Mouse (Mus musculus) kidney, embryonic 14.5 days (tissue): ENCODE measurements around the gene Prkch. TPM values are rescaled to one million over a fixed set of nuclear protein-coding genes. Genes with fewer than 3 reads are reported as not detected.
A peak's percentile ranks its signal among the peaks of the same experiment; 100 is the strongest.

Source experiments
- ATAC-seq: fragments of 200-750 bp; cut with Nextera tagmentation; 2 replicates; pipeline ENCODE4 v1.8.0; 2017; ENCODE audit warnings: moderate number of reproducible peaks, mild to moderate bottlenecking, moderate TSS enrichment, moderate library complexity; ENCODE audit not compliant: low FRiP score, low TSS enrichment
- H3K27ac ChIP-seq: fragments of 300-500 bp; sonication (generic); 2 replicates; pipeline ENCODE4 v1.5.1; 2014; ENCODE audit warnings: low read depth, mild to moderate bottlenecking, low read length, moderate library complexity, mixed read lengths
- H3K27me3 ChIP-seq: fragments of 300-500 bp; sonication (generic); 2 replicates; pipeline ENCODE4 v1.6.1; 2014; ENCODE audit warnings: mild to moderate bottlenecking, low read length; ENCODE audit not compliant: control insufficient read depth, insufficient read depth
- H3K36me3 ChIP-seq: fragments of 300-500 bp; sonication (generic); 2 replicates; pipeline ENCODE4 v1.6.1; 2014; ENCODE audit warnings: low read length, mixed read lengths; ENCODE audit not compliant: control insufficient read depth, insufficient read depth
- H3K4me1 ChIP-seq: fragments of 300-500 bp; sonication (generic); 2 replicates; pipeline ENCODE4 v1.6.1; 2014; ENCODE audit warnings: low read length, mixed read lengths; ENCODE audit not compliant: control insufficient read depth, insufficient read depth
- H3K4me2 ChIP-seq: fragments of 300-500 bp; sonication (generic); replicated peaks from 2 replicates; pipeline ENCODE4 v1.6.1; 2014; ENCODE audit warnings: low read depth, mild to moderate bottlenecking, low read length
- H3K4me3 ChIP-seq: fragments of 300-500 bp; sonication (generic); 2 replicates; pipeline ENCODE4 v1.5.1; 2014; ENCODE audit warnings: mild to moderate bottlenecking, low read length
- H3K9ac ChIP-seq: fragments of 300-500 bp; sonication (generic); 2 replicates; pipeline ENCODE4 v1.6.1; 2014; ENCODE audit warnings: low read depth, mild to moderate bottlenecking, low read length, moderate library complexity
- H3K9me3 ChIP-seq: fragments of 300-500 bp; sonication (generic); 2 replicates; pipeline ENCODE4 v1.6.1; 2016; ENCODE audit warnings: low read length; ENCODE audit not compliant: control insufficient read depth
- WGBS: fragments of 180-500 bp; shearing (Covaris S2); extraction: QIAGEN DNeasy Blood & Tissue Kit; methylation state at CpG from one replicate; pipeline ENCODE4 v1.1.7; 2014; 5-methylcytosine and 5-hydroxymethylcytosine counted together
- polyA plus RNA-seq: library from polyadenylated mRNA; unstranded; fragments of >200 nt; fragmentation: Nextera tagmentation; extraction: Ambion mirVana; gene quantifications from 2 replicates; pipeline ENCODE4 v1.2.1, GENCODE M21; 2014

Prkch gene
- polyA plus RNA-seq, 1 experiment from 2014 or later, result 13.2 TPM

- Histone ChIP-seq H3K27me3 (no peaks in the 10 kb centered on the region), H3K36me3 (no peaks in the 10 kb centered on the region), H3K4me3 (no peak overlapping the region), H3K9ac (no peak overlapping the region), H3K9me3 (no peaks in the 10 kb centered on the region), H3K4me1 (no peaks in the 10 kb centered on the region), H3K4me2 (no peak overlapping the region), H3K27ac (no peak overlapping the region)
- ATAC-seq, result no peak
- WGBS, result 60% methylated on average over 6 of the region's 6 CpGs
Measured at GRCm38 (mm10) chr12:73700544-73701069, 116.0 kb downstream of the Prkch start.

- Histone ChIP-seq H3K4me1 (no peaks in the 10 kb centered on the region), H3K36me3 (no peaks in the 10 kb centered on the region), H3K4me2 (no peak overlapping the region), H3K9me3 (no peaks in the 10 kb centered on the region), H3K27ac (no peak overlapping the region), H3K4me3 (no peak overlapping the region), H3K27me3 (no peaks in the 10 kb centered on the region), H3K9ac (no peak overlapping the region)
- WGBS, result 90% methylated on average over 3 of the region's 3 CpGs
- no peak for ATAC-seq
Measured at GRCm38 (mm10) chr12:73701999-73702398, 117.4 kb downstream of the Prkch start.

- H3K4me3 ChIP-seq, result no peak overlapping the region
- WGBS, result 82% methylated on average over 3 of the region's 3 CpGs
- peaks cover 5% of the 10 kb centered on the region; the same call in 1 of the 2 replicates for H3K4me1 ChIP-seq
- H3K4me2 ChIP-seq, result no peak overlapping the region
- no peak overlapping the region for H3K27ac ChIP-seq
- no peaks in the 10 kb centered on the region for H3K27me3 ChIP-seq
- no peak for ATAC-seq
- H3K9ac ChIP-seq, result no peak overlapping the region
- no peaks in the 10 kb centered on the region for H3K9me3 ChIP-seq
- no peaks in the 10 kb centered on the region for H3K36me3 ChIP-seq
Measured at GRCm38 (mm10) chr12:73704382-73704781, 119.8 kb downstream of the Prkch start.

- no peaks in the 10 kb centered on the region for H3K27me3 ChIP-seq
- no peaks in the 10 kb centered on the region for H3K36me3 ChIP-seq
- H3K9me3 ChIP-seq, result no peaks in the 10 kb centered on the region
- WGBS, result 36% methylated on average over 7 of the region's 7 CpGs
- H3K4me1 ChIP-seq, result peaks cover 5% of the 10 kb centered on the region; the same call in 1 of the 2 replicates
- ATAC-seq, result no peak
- H3K4me3 ChIP-seq, result no peak overlapping the region
- no peak overlapping the region for H3K27ac ChIP-seq
- H3K4me2 ChIP-seq, result no peak overlapping the region
- no peak overlapping the region for H3K9ac ChIP-seq
Measured at GRCm38 (mm10) chr12:73705097-73705690, 120.6 kb downstream of the Prkch start.

- Histone ChIP-seq H3K9ac (no peak overlapping the region), H3K4me1 (peaks cover 8% of the 10 kb centered on the region), H3K9me3 (no peaks in the 10 kb centered on the region), H3K4me3 (no peak overlapping the region), H3K36me3 (no peaks in the 10 kb centered on the region), H3K27me3 (no peaks in the 10 kb centered on the region), H3K27ac (peak overlapping the region; percentile 39; the same call in 1 of the 2 replicates), H3K4me2 (no peak overlapping the region)
- peak; percentile 58; the same call in 1 of the 2 replicates for ATAC-seq
- 2% methylated on average over 5 of the region's 5 CpGs for WGBS
Measured at GRCm38 (mm10) chr12:73708498-73708897, 123.9 kb downstream of the Prkch start.

- H3K4me3 ChIP-seq, result no peak overlapping the region
- peaks cover 8% of the 10 kb centered on the region for H3K4me1 ChIP-seq
- no peaks in the 10 kb centered on the region for H3K27me3 ChIP-seq
- H3K4me2 ChIP-seq, result no peak overlapping the region
- ATAC-seq, result peak; percentile 93
- H3K36me3 ChIP-seq, result no peaks in the 10 kb centered on the region
- H3K9me3 ChIP-seq, result no peaks in the 10 kb centered on the region
- 10% methylated on average over 8 of the region's 8 CpGs for WGBS
- no peak overlapping the region for H3K9ac ChIP-seq
- H3K27ac ChIP-seq, result peak overlapping the region; percentile 39; the same call in 1 of the 2 replicates
Measured at GRCm38 (mm10) chr12:73708920-73709319, 124.3 kb downstream of the Prkch start.

GRCm38 (mm10) chr12:73710846-73711245 lies 126.2 kb downstream of the Prkch start:
- Histone ChIP-seq H3K9ac (no peak overlapping the region), H3K9me3 (no peaks in the 10 kb centered on the region), H3K4me1 (peaks cover 8% of the 10 kb centered on the region), H3K4me2 (no peak overlapping the region), H3K4me3 (no peak overlapping the region), H3K36me3 (no peaks in the 10 kb centered on the region), H3K27me3 (no peaks in the 10 kb centered on the region), H3K27ac (no peak overlapping the region)
- no peak for ATAC-seq
- WGBS, result 55% methylated on average over 5 of the region's 5 CpGs

GRCm38 (mm10) chr12:73712122-73712521 lies 127.5 kb downstream of the Prkch start:
- H3K9ac ChIP-seq, result no peak overlapping the region
- H3K4me2 ChIP-seq, result no peak overlapping the region
- H3K4me3 ChIP-seq, result no peak overlapping the region
- no peak overlapping the region for H3K27ac ChIP-seq
- H3K27me3 ChIP-seq, result no peaks in the 10 kb centered on the region
- WGBS, result 30% methylated on average over 6 of the region's 6 CpGs
- peaks cover 8% of the 10 kb centered on the region for H3K4me1 ChIP-seq
- H3K9me3 ChIP-seq, result no peaks in the 10 kb centered on the region
- no peaks in the 10 kb centered on the region for H3K36me3 ChIP-seq
- ATAC-seq, result no peak

GRCm38 (mm10) chr12:73714589-73714988 lies 130.0 kb downstream of the Prkch start:
- H3K4me1 ChIP-seq, result peaks cover 4% of the 10 kb centered on the region; the same call in 1 of the 2 replicates
- no peaks in the 10 kb centered on the region for H3K36me3 ChIP-seq
- no peak overlapping the region for H3K9ac ChIP-seq
- no peak for ATAC-seq
- H3K4me3 ChIP-seq, result no peak overlapping the region
- WGBS, result 62% methylated on average over 5 of the region's 5 CpGs
- H3K27ac ChIP-seq, result no peak overlapping the region
- H3K27me3 ChIP-seq, result no peaks in the 10 kb centered on the region
- no peak overlapping the region for H3K4me2 ChIP-seq
- H3K9me3 ChIP-seq, result no peaks in the 10 kb centered on the region
